Mouse (Mus musculus): ENCODE results near the gene BC030870. TPM values are rescaled to one million over a fixed set of nuclear protein-coding genes. Genes with fewer than 3 reads are reported as not detected.
"Not testable (repeated sequence)": the region's sequence is repeated elsewhere in the genome, so short reads cannot be mapped to it uniquely, and the experiment has no call there.

Gene BC030870
- not detected for total RNA-seq (2021)
- long read RNA-seq, experiment 1 = 0 reads
- long read RNA-seq, experiment 2 = 0 reads

DNA sequence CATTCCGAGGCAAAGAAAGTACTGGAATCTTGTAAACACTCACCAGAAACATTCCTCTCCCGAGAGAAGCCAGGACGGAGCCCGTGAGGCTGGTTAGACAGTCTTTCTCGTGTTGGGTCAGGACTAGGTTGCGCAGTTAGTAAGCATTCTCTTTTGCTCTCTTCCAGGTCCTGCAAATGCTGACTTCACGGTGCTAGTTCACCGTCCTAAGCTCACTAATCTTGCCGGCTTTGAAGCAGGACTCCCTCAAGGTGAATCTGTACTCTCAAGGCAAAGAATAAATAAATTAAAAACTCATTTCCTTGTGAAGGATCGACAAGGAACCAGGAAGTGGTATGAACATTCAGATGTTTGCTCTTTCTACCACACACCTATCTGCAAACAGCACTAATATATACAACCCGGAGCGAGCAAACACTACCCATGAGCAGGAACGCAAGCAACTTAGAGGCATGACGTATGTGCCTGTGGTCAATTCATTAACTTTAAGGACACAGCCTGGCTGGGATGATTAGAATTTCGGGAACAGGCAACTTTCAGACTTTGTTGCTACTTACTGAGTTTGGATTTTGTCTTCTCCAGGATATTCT lies at the start of gene BC030870:
BC030870 (minus strand) TSS at position 365 of the 590 bp plus-strand sequence.
- DNase-seq (ENCODE audit: low spot score in 2 of 2) = no peak

DNA sequence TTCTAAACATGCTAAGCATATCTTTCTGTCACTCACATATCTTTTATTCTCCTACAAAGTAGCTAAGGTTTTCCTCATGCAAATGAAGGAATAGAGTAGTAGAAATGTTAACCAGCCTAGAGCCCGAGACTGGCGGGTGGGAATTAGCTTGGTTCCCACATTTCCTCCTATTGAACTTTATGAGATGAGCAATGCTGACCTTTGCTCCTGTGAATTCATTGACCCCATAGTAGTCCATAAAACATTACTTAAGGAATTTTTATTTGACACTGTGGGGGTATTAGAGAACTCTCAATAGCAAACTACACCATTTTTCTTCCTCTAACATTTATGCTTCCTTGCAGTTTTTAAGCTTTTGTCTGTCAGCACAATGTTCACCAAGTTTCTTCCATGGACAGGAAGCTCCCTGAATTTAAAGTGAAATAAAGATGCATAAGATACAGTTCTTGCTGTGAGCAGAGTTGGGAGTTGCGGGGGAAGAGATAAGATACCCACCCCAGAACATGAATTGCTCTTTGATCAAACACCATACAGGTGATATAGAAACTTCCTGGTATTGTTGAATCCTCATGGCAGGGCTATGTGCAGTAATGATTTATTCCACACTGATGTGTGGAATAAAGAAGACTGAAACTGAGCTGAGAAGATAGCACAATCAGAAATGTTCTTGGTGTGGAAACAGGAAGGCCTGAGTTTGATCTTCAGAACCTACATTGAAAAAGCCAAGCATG lies 45.5 kb upstream of the BC030870 start:
- DNase-seq (ENCODE audit: low spot score in 2 of 2) = no peak

DNA sequence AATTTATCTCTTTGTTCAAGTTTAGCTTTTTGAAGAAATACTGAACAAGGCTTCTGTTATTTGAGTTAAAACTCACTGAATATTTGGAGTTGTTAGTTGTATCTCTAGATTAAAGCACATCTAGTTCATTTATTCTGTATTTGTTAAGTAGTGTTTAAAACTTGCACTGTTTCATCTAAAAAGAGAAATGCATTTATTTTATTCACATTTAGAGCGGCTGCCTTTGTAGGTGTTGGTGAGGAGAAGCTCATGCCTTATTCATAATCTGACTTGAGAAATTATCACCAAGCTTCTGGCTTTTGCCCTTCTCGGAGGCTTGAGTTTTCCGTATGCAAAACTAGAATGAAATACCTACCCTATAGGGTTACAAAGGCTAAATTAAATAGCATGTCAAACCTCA lies 39.8 kb upstream of the BC030870 start:
- no peak for DNase-seq (ENCODE audit: low spot score in 2 of 2)

DNA sequence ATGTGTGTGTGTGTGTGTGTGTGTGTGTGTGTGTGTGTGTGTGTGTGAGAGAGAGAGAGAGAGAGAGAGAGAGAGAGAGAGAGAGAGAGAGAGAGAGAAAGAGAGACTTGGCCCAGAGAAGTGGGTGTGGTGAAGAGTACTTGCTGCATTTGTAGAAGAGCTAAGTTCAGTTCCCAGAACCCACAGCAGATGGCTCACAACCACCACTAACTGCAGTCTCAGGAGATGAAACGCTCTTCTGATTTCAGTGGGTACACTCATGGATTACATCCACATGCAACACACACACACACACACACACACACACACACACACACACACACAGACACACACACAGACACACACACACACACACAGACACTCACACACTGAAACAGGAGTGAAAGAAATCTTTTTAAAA lies 31.3 kb upstream of the BC030870 start:
- DNase-seq (ENCODE audit: low spot score in 2 of 2) = not testable (repeated sequence)

DNA sequence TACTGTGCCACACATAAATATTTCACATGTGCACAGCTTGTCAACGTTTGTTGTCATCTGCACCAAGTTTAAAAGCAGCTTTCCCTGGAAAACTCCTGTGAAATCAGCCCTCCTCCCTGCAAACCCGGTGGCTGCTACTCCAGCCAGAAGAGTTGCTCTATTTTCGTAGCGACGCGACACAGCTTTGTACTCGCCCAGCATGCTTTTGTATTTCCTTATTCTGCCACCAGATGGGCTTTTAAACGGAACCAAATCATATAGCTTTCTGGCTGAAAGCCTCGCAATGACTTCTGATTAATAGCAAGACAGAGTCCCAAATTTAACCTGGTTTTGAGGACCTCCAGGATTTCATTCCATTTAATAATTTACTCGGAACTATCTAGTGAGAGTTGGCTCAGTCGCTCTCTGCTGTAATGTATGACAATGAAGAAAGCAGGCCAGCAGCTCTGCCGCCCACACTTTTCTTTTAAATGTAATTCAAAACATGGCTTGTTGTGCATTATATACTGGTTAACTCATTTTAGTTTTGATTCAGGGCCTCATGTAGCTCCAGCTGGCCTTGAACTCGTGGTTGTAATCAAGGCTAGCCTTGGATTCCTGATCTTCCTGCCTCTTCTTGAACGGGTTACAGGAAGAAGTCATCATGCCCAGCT lies 29.9 kb upstream of the BC030870 start:
- DNase-seq (ENCODE audit: low spot score in 2 of 2) = no peak

DNA sequence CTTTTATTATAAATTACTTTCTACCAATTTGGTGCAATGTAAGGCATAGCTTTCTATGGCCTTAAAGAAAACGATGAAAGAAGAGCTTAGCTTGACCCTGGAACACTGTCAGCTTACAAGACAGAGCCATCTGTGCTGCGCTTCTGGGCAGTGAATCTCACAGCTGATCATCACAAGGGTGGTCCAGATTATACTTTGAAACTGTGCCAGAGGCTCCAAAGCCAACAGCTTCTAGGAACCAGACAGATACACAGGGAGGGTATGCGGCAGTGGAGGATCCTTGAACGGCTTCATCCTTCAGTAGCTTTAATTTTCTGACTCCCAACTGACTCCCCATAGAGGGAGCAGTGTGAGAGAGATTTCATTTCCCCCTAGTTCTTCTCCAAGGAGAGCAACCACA lies 28.5 kb upstream of the BC030870 start:
- DNase-seq (ENCODE audit: low spot score in 2 of 2) = no peak

DNA sequence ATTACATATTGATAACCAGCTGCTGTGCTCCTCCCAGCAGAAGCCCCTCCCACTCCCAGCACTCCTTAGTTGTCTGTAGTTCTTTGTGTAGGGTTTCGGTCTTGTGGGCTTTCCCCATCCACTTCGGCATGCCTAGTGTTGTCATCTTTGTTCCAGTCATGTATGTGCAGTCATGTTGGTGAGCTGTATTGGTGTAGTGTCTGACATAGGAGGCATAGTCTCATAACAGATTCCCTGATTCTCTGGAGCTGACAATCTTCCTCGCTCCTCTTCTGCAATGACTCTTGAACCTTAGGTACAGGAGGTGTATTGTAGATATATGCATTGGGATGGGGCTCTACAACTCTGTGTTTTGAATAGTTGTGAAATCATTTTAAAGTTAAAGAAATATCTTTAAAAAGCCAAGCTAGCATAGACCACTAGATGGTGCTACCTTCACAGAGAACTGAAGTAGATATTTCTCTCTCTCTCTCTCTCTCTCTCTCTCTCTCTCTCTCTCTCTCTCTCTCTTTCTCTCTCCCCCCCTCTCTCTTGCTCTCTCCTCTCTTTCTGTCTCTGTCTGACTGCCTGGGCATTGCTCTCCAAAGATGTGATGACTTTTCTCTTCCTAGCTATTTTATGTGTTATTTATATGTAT lies 9.6 kb upstream of the BC030870 start:
- DNase-seq (ENCODE audit: low spot score in 2 of 2) = no peak

DNA sequence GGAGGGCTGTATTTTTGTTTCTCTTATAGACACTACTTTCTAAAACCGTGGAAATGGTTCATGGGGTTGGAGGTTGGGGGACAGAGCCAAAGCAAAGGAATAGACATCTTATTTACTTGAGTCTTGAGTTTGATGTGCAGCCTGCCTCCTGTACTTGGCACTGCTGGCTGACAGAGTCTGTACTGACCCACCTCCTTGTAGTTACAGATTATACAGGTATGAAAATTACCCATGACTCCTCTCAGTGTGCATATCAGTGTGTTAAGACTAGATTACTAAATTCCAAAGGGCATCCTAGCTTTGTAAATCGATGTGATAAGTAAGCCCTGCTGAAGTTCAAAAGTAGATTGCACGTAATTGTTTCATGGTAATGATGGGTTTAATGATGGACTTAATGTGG lies 2.9 kb downstream of the BC030870 start:
- DNase-seq (ENCODE audit: low spot score in 2 of 2) = no peak

DNA sequence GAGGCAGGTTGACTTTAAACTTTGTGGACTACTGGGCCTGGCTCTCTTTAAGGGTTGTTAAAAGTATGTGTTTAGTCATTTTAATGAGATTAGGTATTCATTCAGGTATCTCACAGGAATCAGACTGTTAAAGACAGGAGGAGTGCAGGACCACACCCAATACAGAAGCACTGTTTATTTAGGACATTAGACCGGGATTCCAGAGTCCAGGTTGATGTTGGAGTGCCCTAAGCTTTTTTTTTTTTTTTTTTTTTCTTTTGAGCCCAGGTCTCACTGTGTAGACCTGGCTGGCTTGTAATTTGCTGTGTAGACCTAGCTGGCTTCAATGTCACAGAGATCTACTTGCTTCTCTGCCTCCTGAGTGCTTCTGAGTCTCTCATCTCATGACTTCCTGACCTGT lies 3.3 kb downstream of the BC030870 start:
- DNase-seq (ENCODE audit: low spot score in 2 of 2) = no peak

DNA sequence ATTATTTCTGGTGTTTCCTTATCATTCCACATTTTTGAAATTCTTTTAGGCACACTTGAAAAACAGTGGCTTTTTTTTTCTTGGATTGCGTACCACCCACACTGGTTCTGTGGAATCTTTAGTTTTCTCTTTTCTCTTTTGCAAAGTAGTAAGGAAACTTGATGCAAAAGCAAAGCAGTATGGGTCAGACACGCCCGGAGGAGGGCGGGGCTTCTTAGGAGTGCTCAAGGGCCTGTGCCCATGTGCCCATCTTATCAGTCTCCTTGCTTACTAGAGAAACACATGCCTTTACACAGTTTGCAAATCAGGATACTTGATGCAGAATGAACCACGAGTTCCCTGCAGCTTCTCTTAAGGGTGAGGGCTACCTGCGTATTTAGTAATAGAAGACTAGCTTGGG lies 17.3 kb downstream of the BC030870 start:
- DNase-seq (ENCODE audit: low spot score in 2 of 2) = no peak

DNA sequence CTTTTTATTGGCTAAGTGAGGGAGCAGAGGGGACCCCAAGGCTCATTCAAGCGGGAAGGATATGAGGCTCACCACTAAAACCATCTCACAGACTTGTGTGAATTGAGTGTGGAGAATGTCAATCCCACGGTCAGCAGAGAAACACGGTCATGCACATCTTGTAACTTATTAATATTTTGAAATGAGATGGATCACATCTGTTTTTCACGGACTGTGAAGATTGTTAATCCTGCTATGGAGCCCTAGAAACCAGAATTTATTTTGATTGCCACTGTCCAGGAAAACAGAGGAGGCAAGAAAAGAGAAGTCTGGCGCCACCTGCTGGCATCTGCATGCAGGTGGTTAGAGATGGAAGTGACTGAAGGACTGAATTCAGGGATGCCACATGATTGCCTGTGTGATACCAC lies 19.1 kb downstream of the BC030870 start:
- peak; percentile 35 to 37 for DNase-seq (ENCODE audit: low spot score in 2 of 2)

DNA sequence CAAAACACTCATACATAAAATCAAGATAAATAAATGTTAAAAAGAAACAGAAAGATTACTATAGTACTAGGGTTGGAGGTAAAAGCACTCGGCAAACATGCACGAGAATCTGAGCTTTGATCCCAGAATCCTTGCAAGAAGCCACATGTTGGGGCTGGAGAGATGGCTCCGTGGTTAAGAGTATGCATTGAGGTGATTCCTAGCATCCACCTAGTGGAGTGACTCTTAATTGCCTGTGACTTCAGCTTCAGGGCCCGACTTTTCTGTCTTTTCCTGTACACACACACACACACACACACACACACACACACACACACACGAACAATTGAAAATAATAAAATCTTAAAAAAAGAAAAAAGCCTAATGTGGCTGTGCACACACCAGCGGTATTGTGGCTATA lies 20.4 kb downstream of the BC030870 start:
- DNase-seq (ENCODE audit: low spot score in 2 of 2) = no peak

DNA sequence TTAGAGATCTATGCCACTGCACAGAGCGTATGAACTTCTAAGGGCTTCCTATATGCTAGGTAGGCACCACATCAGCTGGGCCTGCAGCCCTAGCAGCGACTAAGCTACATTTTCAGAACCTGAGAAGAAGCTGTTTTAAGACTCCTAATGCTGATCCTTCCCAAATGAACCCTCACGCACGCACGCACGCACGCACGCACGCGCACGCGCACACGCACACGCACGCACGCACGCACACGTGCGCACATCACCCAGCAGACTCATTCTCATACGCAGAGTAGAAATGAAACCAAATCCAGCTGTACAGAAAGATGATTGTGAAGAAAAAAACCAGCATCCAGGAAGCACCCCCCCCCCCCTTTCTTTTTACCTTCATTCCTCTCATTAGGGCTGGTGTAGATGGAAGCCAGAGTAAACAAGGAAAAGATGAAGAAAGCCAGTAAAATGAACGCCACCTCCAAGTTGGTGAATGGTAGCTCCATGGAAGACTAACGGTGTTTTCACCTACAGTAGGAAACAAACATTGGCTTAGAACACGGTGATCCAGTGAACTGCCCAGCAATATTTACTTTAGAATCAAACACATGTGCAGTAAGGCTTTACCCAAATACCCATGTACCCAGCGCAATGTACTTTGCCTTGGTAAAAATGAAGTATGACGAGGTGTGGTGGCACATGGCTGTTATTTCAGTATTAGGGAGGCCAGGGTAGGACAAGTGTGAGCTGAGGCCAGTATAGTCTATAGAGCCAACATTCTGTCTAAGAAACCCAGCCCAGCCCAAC lies 21.2 kb downstream of the BC030870 start:
- no peak for DNase-seq (ENCODE audit: low spot score in 2 of 2)

DNA sequence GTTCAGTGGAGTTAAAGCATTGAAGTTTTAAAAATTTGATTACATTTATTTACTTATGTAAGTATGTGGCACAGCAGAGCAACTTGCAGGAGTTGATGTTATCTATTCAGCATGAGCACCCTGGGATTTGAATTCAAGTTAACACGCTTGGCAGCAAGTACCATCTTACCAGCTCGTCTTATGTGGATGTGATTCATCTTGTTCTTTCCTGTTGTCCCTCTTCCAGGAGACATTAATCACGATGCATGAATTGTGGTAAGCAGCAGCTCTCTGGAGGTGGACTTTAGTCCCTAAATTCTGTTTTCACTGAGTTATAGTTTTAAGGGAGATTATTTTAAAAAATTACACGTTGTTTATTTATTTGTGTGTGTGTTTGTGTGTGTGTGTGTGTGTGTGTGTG lies 25.3 kb downstream of the BC030870 start:
- no peak for DNase-seq (ENCODE audit: low spot score in 2 of 2)

DNA sequence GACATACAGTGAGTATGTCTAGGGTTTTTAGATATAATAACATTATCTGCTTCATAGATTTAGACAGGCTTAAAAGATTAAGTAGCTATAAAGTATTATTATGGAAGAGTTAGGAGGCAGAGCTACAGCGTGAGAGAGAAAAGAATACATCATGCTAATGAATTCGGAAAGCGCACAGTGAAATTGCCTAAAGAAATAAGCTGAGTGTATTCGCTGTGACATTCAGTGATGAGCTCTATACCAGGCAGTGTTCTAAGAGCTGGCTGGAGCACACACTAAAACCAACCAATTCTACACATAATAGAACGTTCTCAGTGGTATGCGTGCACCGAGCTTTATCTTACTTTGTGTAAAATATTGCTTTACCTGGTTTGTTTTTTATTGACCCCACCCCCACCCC lies 25.7 kb downstream of the BC030870 start:
- no peak for DNase-seq (ENCODE audit: low spot score in 2 of 2)

DNA sequence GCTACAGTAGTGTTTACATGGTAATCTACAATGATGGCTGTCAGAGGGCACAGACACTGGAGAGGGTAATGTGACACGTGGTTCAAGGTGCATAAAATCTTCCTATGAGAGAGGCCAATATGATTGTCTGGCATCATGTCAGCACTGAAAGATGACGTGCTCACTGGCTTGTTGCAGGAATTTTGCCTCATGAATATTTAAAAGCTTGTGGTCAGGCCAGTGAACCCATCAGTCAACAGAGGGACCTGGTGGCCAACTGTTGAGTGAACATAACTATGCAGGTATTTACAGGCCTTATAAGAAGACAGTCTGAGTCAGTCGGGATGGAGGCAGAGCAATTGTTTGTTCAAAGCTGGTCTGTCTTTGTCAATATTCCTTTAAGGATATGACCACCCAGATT lies 29.6 kb downstream of the BC030870 start:
- no peak for DNase-seq (ENCODE audit: low spot score in 2 of 2)

DNA sequence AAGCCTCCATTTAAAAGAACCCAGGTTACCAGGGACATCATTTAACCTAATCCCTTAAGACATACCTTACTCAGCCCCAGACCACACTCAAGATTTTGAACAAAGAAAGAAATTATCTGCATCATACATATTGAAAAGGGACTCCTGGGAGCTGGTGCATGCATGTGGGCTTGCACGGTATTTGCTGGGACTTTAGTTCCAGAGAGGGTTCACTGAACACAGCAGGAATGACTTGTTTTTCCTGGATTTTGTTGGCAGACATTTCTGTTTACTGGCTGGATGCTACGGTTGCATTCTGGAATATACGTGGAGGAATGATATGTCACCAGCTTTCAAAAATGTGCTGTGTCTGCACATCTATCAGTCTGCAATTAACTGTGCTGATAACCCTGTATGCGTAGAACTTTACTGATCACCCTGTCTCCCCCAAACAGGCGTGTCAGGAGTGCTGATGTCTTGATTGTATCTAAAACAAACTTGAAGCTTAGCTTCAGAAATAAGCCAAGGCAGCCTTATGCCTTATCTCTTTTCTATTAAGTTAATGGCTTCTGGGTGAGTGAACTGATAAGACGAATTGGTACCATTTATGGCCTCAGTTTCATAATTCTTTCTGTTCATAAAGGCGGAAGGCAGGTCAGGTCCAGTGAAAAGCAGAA lies 31.5 kb downstream of the BC030870 start:
- DNase-seq (ENCODE audit: low spot score in 2 of 2) = no peak

DNA sequence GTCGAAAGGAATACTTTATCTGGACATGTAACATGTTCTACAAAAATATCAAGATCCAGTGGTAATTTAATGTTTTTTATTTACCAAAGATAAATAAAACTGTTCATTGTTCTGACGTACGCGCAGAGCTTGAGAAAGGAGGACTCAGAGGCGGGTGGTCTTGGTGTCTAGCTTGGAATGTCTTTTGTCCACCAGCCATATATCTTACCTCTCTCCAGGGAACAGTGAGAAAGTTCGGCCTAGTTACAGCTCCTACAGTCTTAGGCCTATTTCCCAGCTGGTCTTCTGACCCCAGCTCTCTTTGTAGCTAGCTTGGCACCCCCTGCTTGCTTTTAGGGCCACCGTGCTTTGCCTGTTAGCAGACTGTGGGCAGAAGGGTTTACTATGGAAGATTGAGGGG lies 39.6 kb downstream of the BC030870 start:
- no peak for DNase-seq (ENCODE audit: low spot score in 2 of 2)

DNA sequence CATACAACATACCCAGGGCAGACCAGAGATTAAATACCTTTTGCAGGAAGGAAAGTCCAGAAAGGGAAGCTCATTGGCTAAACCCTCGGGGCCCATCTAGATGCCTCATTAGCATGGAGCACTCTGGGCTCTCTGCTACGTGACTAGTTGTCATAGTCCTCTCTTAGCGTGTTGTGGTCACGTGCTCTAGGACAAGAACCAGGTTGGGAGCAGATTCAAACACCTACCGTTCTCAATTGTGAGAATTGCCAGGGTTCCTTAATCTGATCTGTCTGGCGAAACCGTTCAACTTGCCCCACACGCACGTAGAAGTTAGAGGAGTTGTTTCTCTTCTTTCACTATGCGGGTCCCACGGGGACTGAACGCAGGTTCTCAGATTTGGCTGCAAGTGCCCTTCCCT lies 41.2 kb downstream of the BC030870 start:
- no peak for DNase-seq (ENCODE audit: low spot score in 2 of 2)

DNA sequence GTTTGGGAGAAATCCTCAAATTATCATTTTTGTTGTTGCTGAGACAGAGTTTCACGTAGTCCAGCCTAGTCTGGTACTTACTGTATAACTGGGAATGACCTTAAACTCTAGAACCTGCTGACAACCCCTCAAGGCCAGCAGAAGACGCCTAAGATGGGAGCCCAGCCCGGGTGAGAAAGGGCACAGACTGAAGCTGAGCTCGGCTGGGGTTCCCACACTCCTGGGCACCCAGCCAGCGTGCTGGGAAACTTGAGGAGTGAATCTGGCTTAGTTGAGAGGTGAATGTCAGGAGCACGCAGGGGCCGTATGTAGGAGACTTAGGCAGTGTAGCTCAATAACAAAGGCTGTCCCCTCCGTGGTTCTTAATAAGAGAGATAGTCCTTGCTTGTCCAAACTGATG lies 41.7 kb downstream of the BC030870 start:
- no peak for DNase-seq (ENCODE audit: low spot score in 2 of 2)

DNA sequence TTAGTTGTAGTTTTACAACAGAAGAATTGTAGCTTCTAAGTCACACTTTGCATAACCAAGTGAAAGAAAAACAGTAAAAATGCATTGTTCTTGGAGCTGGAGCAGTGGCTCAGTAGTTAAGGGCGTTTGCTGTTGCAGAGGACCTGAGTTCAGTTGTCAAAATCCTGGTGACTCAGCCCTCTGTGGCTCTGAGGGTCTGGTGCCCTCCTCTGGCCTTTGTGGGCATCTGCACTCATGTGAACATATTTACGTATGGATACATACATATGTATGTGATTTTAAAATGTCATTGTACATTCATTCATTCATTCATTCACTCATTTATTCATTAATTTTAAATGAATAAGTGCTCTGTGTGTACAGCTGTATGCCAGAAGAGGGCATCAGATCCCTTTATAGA lies 43.7 kb downstream of the BC030870 start:
- no peak for DNase-seq (ENCODE audit: low spot score in 2 of 2)
